Mouse (Mus musculus) liver, adult 2 months (tissue): ENCODE results near the gene Slc30a4.

Experiments
- CTCF ChIP-seq: fragments of 200-500 bp; IDR thresholded peaks from 2 replicates; pipeline ENCODE4 v1.5.1; 2011; ENCODE audit warnings: low read depth, low read length, control low read depth
- POLR2A ChIP-seq: fragments of 200-500 bp; IDR thresholded peaks from 2 replicates; pipeline ENCODE4 v1.6.1; 2011; ENCODE audit warnings: low read length, control low read depth; ENCODE audit not compliant: insufficient read depth; ENCODE audit errors: extremely low read depth

GRCm38 (mm10) chr2:122636686-122637085 is 65.8 kb downstream of the Slc30a4 start, which contains the start of gene AA467197:
- no peak for TF ChIP-seq POLR2A
- no peak for TF ChIP-seq CTCF
